Mouse (Mus musculus): ENCODE results near the gene Cyp1a2. TPM values are rescaled to one million over a fixed set of nuclear protein-coding genes. Genes with fewer than 3 reads are reported as not detected.
A peak's percentile ranks its signal among the peaks of the same experiment; 100 is the strongest.

The Cyp1a2 gene
- polyA plus RNA-seq, 1 experiment from 2014 or later, result not detected

DNA sequence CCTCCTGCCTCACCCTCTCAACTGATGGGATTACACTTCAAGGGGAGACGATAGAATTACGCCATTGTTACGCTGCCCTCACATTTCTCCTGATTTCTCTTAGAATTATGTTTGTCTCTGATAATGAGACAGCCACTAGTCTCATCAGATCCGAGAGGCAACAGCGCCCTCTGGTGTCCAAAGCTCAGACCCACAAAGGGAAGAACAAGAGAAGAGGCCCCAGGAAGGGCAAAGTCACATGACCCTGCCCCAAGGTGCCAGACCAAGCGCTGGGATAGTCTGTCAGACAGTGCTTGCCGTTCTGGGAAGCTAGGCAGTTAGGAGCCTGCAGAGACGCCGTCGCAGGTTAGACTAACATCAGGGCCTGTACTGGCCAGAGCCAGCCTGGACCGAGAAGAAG lies 27.8 kb downstream of the Cyp1a2 start:
- Histone ChIP-seq H3K4me3 (0 out of 2 replicates have a peak overlapping the region, but pooled peaks have one; percentile 19), H3K9ac (no peak overlapping the region; the same call in 1 of the 2 replicates), H3K4me1 (peaks cover 48% of the 10 kb centered on the region), H3K4me2 (peak overlapping the region; percentile 63), H3K27ac (no peak overlapping the region), H3K36me3 (no peaks in the 10 kb centered on the region), H3K27me3 (replicated peaks) (peaks cover 9% of the 10 kb centered on the region; the same call in 1 of the 2 replicates), H3K9me3 (replicated peaks) (no peaks in the 10 kb centered on the region)
- ATAC-seq, result peak; percentile 67
- 2% methylated on average over 11 of the region's 11 CpGs for WGBS (ENCODE audit: insufficient replicate concordance)

- Histone ChIP-seq H3K9me3 (replicated peaks) (no peaks in the 10 kb centered on the region), H3K4me3 (no peak overlapping the region), H3K4me1 (peaks cover 47% of the 10 kb centered on the region), H3K27me3 (replicated peaks) (peaks cover 9% of the 10 kb centered on the region; the same call in 1 of the 2 replicates), H3K4me2 (no peak overlapping the region), H3K9ac (no peak overlapping the region), H3K36me3 (no peaks in the 10 kb centered on the region), H3K27ac (no peak overlapping the region)
- WGBS (ENCODE audit: insufficient replicate concordance), result 82% methylated on average over 1 of the region's 1 CpGs
- ATAC-seq, result no peak
These were observed 28.5 kb downstream of the Cyp1a2 start for GRCm38 (mm10) chr9:57654966-57655365.

- H3K9me3 ChIP-seq (replicated peaks), result no peaks in the 10 kb centered on the region
- H3K36me3 ChIP-seq, result no peaks in the 10 kb centered on the region
- peaks cover 51% of the 10 kb centered on the region for H3K4me1 ChIP-seq
- ATAC-seq, result no peak
- H3K9ac ChIP-seq, result no peak within 1 kb of the TSS
- H3K27ac ChIP-seq, result no peak within 1 kb of the TSS
- WGBS (ENCODE audit: insufficient replicate concordance), result 78% methylated on average over 5 of the region's 5 CpGs
- H3K27me3 ChIP-seq (replicated peaks), result peaks cover 9% of the 10 kb centered on the region; the same call in 1 of the 2 replicates
- no peak within 1 kb of the TSS for H3K4me2 ChIP-seq
- H3K4me3 ChIP-seq, result no peak within 1 kb of the TSS
These were observed 30.2 kb downstream of the Cyp1a2 start, which contains the start of gene Csk for GRCm38 (mm10) chr9:57653283-57653682. Gene Csk, minus strand, starts transcription at chr9:57653631.

- Histone ChIP-seq H3K27me3 (replicated peaks) (peaks cover 9% of the 10 kb centered on the region; the same call in 1 of the 2 replicates), H3K27ac (no peak overlapping the region), H3K4me3 (no peak overlapping the region), H3K36me3 (no peaks in the 10 kb centered on the region), H3K4me1 (peaks cover 55% of the 10 kb centered on the region), H3K9me3 (replicated peaks) (no peaks in the 10 kb centered on the region), H3K9ac (no peak overlapping the region), H3K4me2 (no peak overlapping the region)
- 69% methylated on average over 3 of the region's 3 CpGs for WGBS (ENCODE audit: insufficient replicate concordance)
- no peak for ATAC-seq
These were observed 30.6 kb downstream of the Cyp1a2 start for GRCm38 (mm10) chr9:57652855-57653254.

GRCm38 (mm10) chr9:57652351-57652750 lies 31.2 kb downstream of the Cyp1a2 start:
- WGBS (ENCODE audit: insufficient replicate concordance), result 64% methylated on average over 9 of the region's 9 CpGs
- H3K4me3 ChIP-seq, result no peak overlapping the region
- H3K36me3 ChIP-seq, result no peaks in the 10 kb centered on the region
- peaks cover 60% of the 10 kb centered on the region for H3K4me1 ChIP-seq
- no peak overlapping the region for H3K27ac ChIP-seq
- no peaks in the 10 kb centered on the region for H3K9me3 ChIP-seq (replicated peaks)
- H3K4me2 ChIP-seq, result no peak overlapping the region
- peaks cover 9% of the 10 kb centered on the region; the same call in 1 of the 2 replicates for H3K27me3 ChIP-seq (replicated peaks)
- no peak for ATAC-seq
- H3K9ac ChIP-seq, result no peak overlapping the region

DNA sequence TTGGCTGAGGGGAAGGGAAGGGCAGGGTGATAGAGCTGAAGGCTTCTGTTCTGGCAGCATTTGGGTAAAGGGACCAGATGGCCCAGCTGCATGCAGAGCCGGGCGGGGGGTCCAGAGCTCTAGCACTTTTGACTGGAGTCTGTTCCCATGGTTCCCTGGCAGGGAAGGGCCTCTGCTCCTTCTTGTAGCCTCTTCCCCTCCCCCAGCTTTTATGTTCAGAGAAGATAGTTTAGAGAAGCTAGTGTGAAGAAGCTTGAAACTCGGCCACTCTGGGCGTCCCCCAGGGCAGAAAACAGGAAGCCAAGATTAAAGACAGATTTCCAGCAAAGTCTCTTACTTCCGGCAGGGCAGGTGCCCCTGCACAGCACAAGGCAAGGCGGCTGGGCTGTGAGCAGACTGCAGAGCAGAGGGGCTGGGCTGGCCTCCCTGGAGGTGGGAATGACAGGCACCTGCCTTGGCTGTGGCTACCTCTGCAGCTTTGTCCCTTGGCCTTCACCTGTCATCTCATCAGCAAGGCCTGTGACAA lies 32.7 kb downstream of the Cyp1a2 start:
- H3K4me3 ChIP-seq, result no peak overlapping the region
- ATAC-seq, result no peak
- peaks cover 9% of the 10 kb centered on the region; the same call in 1 of the 2 replicates for H3K27me3 ChIP-seq (replicated peaks)
- peak overlapping the region; percentile 73 for H3K27ac ChIP-seq
- no peak overlapping the region for H3K4me2 ChIP-seq
- H3K9ac ChIP-seq, result peak overlapping the region; percentile 29
- no peaks in the 10 kb centered on the region for H3K36me3 ChIP-seq
- H3K4me1 ChIP-seq, result peaks cover 70% of the 10 kb centered on the region
- WGBS (ENCODE audit: insufficient replicate concordance), result 25% methylated on average over 6 of the region's 6 CpGs
- no peaks in the 10 kb centered on the region for H3K9me3 ChIP-seq (replicated peaks)

DNA sequence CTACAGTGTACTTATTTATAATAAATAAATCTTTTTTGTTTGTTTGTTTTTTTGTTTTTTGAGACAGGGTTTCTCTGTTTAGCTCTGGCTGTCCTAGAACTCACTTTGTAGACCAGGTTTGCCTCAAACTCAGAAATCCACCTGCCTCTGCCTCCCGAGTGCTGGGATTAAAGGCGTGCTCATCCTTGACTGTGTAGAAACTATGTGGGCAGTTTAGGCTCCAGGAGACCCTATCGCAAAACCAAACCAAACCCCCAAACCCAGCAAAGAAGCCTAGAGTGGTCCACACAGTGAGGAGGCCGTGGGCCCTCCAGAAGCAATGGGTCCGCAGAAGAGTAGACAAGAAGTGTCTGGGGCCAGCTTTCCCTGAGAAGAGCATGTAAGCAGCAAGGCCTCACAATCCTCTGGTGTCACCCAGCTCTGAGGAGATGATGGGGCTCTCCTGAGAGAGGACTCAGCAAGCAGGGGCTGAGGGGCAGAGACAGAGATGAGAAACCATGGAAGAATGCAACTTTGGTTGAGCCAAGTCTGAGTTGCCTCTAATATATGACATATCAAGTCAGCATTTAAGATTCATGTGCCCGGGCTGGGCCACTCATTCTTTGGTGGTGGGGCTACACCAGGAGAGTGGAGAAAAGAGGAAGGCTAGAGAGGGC lies 33.2 kb downstream of the Cyp1a2 start:
- no peak for ATAC-seq
- no peak overlapping the region for H3K4me2 ChIP-seq
- 58% methylated on average over 6 of the region's 6 CpGs for WGBS (ENCODE audit: insufficient replicate concordance)
- H3K4me3 ChIP-seq, result no peak overlapping the region
- H3K9ac ChIP-seq, result peak overlapping the region; percentile 29; the same call in 1 of the 2 replicates
- peaks cover 9% of the 10 kb centered on the region; the same call in 1 of the 2 replicates for H3K27me3 ChIP-seq (replicated peaks)
- no peaks in the 10 kb centered on the region for H3K36me3 ChIP-seq
- peaks cover 67% of the 10 kb centered on the region for H3K4me1 ChIP-seq
- peak overlapping the region; percentile 73 for H3K27ac ChIP-seq
- no peaks in the 10 kb centered on the region for H3K9me3 ChIP-seq (replicated peaks)

- Histone ChIP-seq H3K27ac (peak overlapping the region; percentile 66), H3K4me1 (peaks cover 80% of the 10 kb centered on the region), H3K9me3 (replicated peaks) (no peaks in the 10 kb centered on the region), H3K36me3 (peaks cover 1% of the 10 kb centered on the region; the same call in 1 of the 2 replicates), H3K9ac (no peak overlapping the region), H3K4me3 (no peak overlapping the region), H3K27me3 (replicated peaks) (no peaks in the 10 kb centered on the region), H3K4me2 (no peak overlapping the region)
- ATAC-seq, result no peak
- WGBS (ENCODE audit: insufficient replicate concordance), result 30% methylated on average over 4 of the region's 4 CpGs
These were observed 36.0 kb downstream of the Cyp1a2 start for GRCm38 (mm10) chr9:57647286-57648108.

DNA sequence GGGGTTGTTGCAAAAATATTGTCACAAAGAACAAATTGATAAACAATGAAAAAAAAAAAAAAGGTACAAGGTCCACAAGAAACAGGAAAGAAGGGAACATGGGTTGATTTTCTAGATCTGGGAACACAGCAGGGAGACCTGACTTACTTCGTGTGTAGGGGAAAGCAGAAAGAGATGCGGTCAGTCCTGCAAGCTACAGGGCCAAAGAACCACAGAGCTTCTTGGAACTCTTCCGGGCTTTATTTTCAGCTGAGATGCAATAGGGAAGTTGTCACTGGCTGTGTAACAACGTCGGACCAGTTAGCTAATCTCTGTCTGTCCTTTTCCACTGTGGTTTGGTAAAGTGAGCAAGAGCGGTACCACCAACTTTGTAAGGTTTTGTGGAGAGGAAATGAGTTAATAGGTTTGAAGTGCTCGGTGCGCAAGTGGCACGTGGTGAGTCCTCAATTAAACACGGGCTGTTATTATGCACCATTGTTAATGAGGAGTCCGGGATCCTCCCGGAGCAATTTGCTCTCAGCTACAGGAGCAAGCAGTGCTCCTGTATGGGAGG lies 36.9 kb downstream of the Cyp1a2 start:
- Histone ChIP-seq H3K36me3 (peaks cover 10% of the 10 kb centered on the region), H3K4me3 (no peak overlapping the region), H3K27me3 (replicated peaks) (no peaks in the 10 kb centered on the region), H3K4me2 (no peak overlapping the region), H3K27ac (peak overlapping the region; percentile 66), H3K4me1 (peaks cover 84% of the 10 kb centered on the region), H3K9ac (no peak overlapping the region), H3K9me3 (replicated peaks) (no peaks in the 10 kb centered on the region)
- WGBS (ENCODE audit: insufficient replicate concordance), result 21% methylated on average over 12 of the region's 12 CpGs
- ATAC-seq, result no peak

DNA sequence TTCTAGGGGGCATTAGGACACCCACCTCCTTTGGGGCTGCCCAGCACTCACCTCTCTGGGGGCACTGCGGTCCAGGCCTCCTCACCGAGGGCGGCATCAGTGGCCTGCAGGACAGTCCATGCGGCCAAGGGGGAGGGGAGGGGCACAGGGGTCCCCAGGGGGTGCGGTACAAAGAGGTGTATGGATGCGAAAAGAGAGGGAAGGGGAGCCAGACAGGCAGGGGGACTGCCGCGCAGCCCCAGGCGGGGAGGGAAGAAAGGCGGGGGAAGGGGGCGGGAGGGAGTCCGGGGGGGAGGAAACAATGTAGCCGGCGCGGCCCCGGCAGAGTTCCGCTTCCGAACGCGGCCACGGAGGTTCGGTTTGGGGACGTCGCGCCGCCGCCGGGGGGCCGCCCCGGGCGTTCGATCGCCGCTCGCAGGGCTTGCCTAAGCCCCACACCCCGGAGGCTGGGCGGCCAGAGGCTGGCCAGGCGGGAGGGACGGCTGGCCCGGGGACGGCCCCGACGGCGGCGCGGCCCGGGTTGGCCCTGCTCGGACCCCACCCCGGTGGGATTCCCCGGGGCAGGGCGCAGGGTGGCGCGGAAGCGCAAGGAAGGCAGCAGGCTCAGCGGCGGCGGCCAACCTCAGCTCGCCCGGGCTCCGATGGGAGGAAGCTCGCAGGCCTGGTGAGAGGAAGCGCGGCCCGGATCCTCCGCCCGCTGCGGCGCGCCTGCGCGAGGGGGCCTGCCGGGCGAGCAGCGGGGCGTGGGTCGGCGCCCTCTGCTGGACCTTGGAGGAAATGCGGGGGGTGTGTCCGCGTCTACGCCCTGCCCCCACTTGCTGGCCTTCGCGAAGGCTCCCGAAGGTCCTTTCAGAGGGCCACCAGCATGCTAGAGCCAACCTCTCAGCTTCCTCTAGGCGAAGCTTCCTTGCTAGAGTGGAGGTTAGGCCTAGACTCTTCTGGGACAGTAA lies 38.3 kb downstream of the Cyp1a2 start:
- Histone ChIP-seq H3K4me3 (peak overlapping the region; percentile 92), H3K27ac (peak overlapping the region; percentile 96), H3K4me2 (peak overlapping the region; percentile 83), H3K9ac (peak overlapping the region; percentile 98), H3K36me3 (peaks cover 16% of the 10 kb centered on the region), H3K27me3 (replicated peaks) (no peaks in the 10 kb centered on the region), H3K9me3 (replicated peaks) (no peaks in the 10 kb centered on the region), H3K4me1 (peaks cover 84% of the 10 kb centered on the region)
- under 1% methylated on average over 58 of the region's 85 CpGs for WGBS (ENCODE audit: insufficient replicate concordance)
- peak; percentile 80 for ATAC-seq

DNA sequence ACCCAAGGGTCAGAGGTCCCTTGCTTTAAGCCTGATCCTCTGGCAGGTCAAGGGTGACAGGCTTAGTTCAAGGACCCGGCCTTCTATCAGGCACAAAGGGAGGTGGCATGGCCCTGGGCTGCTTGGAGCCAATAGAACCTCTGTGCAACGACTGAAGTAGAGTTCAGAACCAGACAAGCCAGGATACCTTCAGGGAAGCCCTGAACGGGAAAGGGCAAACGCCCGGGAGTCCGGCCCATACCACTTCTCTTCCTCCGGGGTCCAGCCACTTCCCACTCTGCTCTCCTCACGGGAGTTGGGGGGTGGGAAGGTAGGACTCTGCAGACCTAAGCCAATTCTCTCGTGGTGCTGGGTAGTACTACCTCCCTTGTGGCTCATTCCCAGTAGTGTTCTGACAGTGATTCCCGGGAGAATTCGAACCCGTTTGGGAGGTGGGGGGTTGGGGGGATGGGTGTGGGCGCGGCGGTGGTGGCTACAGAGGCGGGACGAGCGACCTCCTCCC lies 39.0 kb downstream of the Cyp1a2 start:
- under 1% methylated on average over 18 of the region's 18 CpGs for WGBS (ENCODE audit: insufficient replicate concordance)
- no peak for ATAC-seq
- Histone ChIP-seq H3K36me3 (peaks cover 16% of the 10 kb centered on the region), H3K27me3 (replicated peaks) (no peaks in the 10 kb centered on the region), H3K4me3 (peak overlapping the region; percentile 92), H3K4me2 (peak overlapping the region; percentile 83), H3K9ac (peak overlapping the region; percentile 98), H3K9me3 (replicated peaks) (no peaks in the 10 kb centered on the region), H3K27ac (peak overlapping the region; percentile 96), H3K4me1 (peaks cover 89% of the 10 kb centered on the region)

All from liver, embryonic 12.5 days (tissue).